Mouse (Mus musculus) forebrain, embryonic 11.5 days (tissue): ENCODE results near the gene Krtap1-3. TPM values are rescaled to one million over a fixed set of nuclear protein-coding genes. Genes with fewer than 3 reads are reported as not detected.

Experiments
- ATAC-seq: fragments of 200-750 bp; cut with Nextera tagmentation; replicated peaks from 2 replicates; pipeline ENCODE4 v1.8.0; 2017; ENCODE audit warnings: moderate TSS enrichment; ENCODE audit not compliant: low FRiP score
- DNase-seq: peaks from one replicate; pipeline ENCODE4 v3.0.0-alpha.2; 2017; ENCODE audit warnings: low spot score
- H3K27ac ChIP-seq: fragments of 300-500 bp; sonication (generic); 2 replicates; pipeline ENCODE4 v1.5.1; 2014; ENCODE audit warnings: low read depth, low read length
- H3K27me3 ChIP-seq: fragments of 300-500 bp; sonication (generic); 2 replicates; pipeline ENCODE4 v1.6.1; 2014; ENCODE audit warnings: mild to moderate bottlenecking, low read length, mixed read lengths; ENCODE audit not compliant: control insufficient read depth, insufficient read depth
- H3K36me3 ChIP-seq: fragments of 300-500 bp; sonication (generic); 2 replicates; pipeline ENCODE4 v1.6.1; 2014; ENCODE audit warnings: mild to moderate bottlenecking, low read length, moderate library complexity, mixed read lengths; ENCODE audit not compliant: control insufficient read depth, insufficient read depth
- H3K4me1 ChIP-seq: fragments of 300-500 bp; sonication (generic); replicated peaks from 2 replicates; pipeline ENCODE4 v1.6.1; 2014; ENCODE audit warnings: low read length, mixed read lengths; ENCODE audit not compliant: control insufficient read depth, insufficient read depth
- H3K4me2 ChIP-seq: fragments of 300-500 bp; sonication (generic); 2 replicates; pipeline ENCODE4 v1.6.1; 2014; ENCODE audit warnings: low read depth, mild to moderate bottlenecking, low read length, moderate library complexity, mixed read lengths; ENCODE audit not compliant: severe bottlenecking
- H3K4me3 ChIP-seq: fragments of 300-500 bp; sonication (generic); 2 replicates; pipeline ENCODE4 v1.5.1; 2014; ENCODE audit warnings: low read depth, low read length
- H3K9ac ChIP-seq: fragments of 300-500 bp; sonication (generic); 2 replicates; pipeline ENCODE4 v1.6.1; 2014; ENCODE audit warnings: low read length
- H3K9me3 ChIP-seq: fragments of 300-500 bp; sonication (generic); 2 replicates; pipeline ENCODE4 v1.6.1; 2016; ENCODE audit warnings: low read length, mixed read lengths; ENCODE audit not compliant: control insufficient read depth
- WGBS: fragments of 180-500 bp; shearing (Covaris S2); extraction: QIAGEN DNeasy Blood & Tissue Kit; methylation state at CpG from one replicate; pipeline ENCODE4 v1.1.7; 2014; 5-methylcytosine and 5-hydroxymethylcytosine counted together
- polyA plus RNA-seq: library from polyadenylated mRNA; unstranded; fragments of >200 nt; fragmentation: Nextera tagmentation; extraction: Ambion mirVana; gene quantifications from 2 replicates; pipeline ENCODE4 v1.2.1, GENCODE M21; 2014

Gene Krtap1-3
- not detected in 2 replicates for polyA plus RNA-seq

DNA sequence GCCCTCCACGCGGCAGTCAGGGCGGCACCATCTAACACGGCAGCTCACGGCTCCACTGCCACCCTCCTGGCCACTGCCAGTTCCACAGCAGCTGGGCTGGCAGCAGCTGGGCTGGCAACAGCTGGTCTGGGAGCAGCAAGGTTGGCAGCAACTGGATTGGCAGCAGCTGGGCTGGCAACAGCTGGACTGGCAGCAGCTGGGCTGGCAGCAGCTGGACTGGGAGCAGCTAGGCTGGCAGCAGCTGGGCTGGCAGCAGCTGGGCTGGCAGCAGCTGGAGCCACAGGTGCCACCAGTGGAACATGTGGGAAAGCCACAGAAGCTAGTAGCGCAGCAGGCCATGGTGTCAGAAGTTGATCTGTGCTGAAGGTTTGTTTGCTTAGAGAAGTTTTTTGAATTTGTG is at the start of gene Krtap1-3:
Gene Krtap1-3, minus strand, starts transcription at position 359 of the 400 bp plus-strand sequence.
- H3K4me2 ChIP-seq, result no peak within 1 kb of the TSS
- no peak for ATAC-seq
- WGBS, result 87% methylated on average over 6 of the region's 6 CpGs

DNA sequence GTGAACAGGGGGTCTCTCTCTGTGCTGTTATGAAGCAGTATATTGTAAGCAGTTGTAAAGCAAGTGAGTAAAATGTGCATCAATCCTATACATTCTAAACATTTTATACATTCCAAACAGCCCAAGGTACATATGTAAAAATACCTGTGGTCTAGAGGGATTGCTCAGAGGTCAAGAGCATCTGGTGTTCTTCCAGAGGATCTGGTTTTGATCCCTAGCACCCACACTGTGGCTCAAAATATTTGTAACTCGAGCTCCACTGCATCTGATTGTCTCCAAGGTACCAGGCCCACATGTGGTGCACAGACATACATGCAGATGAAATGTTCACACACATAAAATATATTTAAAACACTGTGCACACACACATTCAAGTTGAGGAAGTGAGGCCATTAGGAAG is 49.8 kb upstream of the Krtap1-3 start:
- 53% methylated on average over 1 of the region's 1 CpGs for WGBS
- H3K9ac ChIP-seq, result no peak overlapping the region

More for the DNA sequence above, at the start of gene Krtap1-3:
- DNase-seq, result no peak
- Histone ChIP-seq H3K9me3 (no peaks in the 10 kb centered on the region), H3K9ac (no peak within 1 kb of the TSS), H3K4me1 (no peaks in the 10 kb centered on the region), H3K27ac (no peak within 1 kb of the TSS), H3K36me3 (no peaks in the 10 kb centered on the region), H3K4me3 (no peak within 1 kb of the TSS), H3K27me3 (no peaks in the 10 kb centered on the region)

DNA sequence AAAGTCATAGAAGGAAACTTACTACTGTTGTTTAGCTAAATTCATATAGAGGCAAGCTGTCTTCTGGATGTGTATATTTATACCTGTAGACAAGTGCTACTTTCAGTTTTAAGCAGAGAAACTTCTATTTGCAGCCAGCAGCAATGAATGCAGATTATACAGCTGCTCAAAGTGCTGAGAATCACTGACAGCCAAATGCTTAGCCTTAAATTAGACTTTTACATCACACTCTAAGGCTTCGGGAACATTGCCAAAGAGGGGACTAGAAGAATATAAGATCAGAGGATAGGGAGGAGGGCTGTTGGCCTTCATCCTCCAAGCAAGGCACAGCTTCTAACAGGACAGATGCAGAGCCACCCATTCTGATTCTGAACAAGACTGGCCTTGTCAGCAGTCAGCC is 45.9 kb upstream of the Krtap1-3 start:
- no peaks in the 10 kb centered on the region for H3K27me3 ChIP-seq
- H3K27ac ChIP-seq, result no peak overlapping the region
- H3K4me1 ChIP-seq, result no peaks in the 10 kb centered on the region
- 73% methylated on average over 1 of the region's 1 CpGs for WGBS
- ATAC-seq (no peak), DNase-seq (no peak)
- H3K9ac ChIP-seq, result no peak overlapping the region
- no peak overlapping the region for H3K4me2 ChIP-seq
- H3K36me3 ChIP-seq, result no peaks in the 10 kb centered on the region
- no peaks in the 10 kb centered on the region for H3K9me3 ChIP-seq
- no peak overlapping the region for H3K4me3 ChIP-seq

More for the DNA sequence above, 49.8 kb upstream of the Krtap1-3 start:
- no peaks in the 10 kb centered on the region for H3K4me1 ChIP-seq
- H3K36me3 ChIP-seq, result no peaks in the 10 kb centered on the region
- no peak overlapping the region for H3K4me3 ChIP-seq
- H3K4me2 ChIP-seq, result no peak overlapping the region
- no peaks in the 10 kb centered on the region for H3K27me3 ChIP-seq
- no peak for ATAC-seq
- no peak overlapping the region for H3K27ac ChIP-seq
- DNase-seq, result no peak
- H3K9me3 ChIP-seq, result no peaks in the 10 kb centered on the region

DNA sequence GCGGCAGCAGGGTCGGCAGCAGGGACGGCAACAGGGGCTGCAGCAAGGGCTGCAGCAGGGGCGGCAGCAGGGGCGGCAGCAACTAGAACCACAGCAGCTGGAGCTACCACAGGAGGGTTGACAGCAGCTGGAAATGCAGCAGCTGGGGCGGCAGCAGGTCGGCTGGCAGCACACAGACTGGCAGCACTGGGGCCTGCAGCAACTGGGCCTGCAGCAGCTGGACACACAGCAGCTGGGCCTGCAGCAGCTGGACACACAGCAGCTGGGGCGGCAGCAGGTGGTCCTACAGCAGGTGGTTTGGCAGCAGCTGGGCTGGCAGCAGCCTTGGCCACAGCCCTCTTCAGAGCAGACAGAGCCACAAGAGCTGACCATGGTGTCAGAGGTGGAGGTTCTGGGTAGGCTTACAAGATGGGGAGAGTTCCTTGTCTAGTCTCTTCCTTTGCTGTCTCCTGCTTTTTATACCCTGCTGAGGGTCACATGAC is 43.6 kb upstream of the Krtap1-3 start, which contains the start of gene Krtap4-2:
Gene Krtap4-2, minus strand, starts transcription at position 432 of the 482 bp plus-strand sequence.
- DNase-seq (no peak), ATAC-seq (no peak)
- no peaks in the 10 kb centered on the region for H3K4me1 ChIP-seq
- H3K9ac ChIP-seq, result no peak within 1 kb of the TSS
- no peak within 1 kb of the TSS for H3K4me3 ChIP-seq
- WGBS, result 30% methylated on average over 7 of the region's 8 CpGs
- H3K36me3 ChIP-seq, result no peaks in the 10 kb centered on the region
- H3K27me3 ChIP-seq, result no peaks in the 10 kb centered on the region
- no peak within 1 kb of the TSS for H3K27ac ChIP-seq
- no peak within 1 kb of the TSS for H3K4me2 ChIP-seq
- H3K9me3 ChIP-seq, result no peaks in the 10 kb centered on the region

DNA sequence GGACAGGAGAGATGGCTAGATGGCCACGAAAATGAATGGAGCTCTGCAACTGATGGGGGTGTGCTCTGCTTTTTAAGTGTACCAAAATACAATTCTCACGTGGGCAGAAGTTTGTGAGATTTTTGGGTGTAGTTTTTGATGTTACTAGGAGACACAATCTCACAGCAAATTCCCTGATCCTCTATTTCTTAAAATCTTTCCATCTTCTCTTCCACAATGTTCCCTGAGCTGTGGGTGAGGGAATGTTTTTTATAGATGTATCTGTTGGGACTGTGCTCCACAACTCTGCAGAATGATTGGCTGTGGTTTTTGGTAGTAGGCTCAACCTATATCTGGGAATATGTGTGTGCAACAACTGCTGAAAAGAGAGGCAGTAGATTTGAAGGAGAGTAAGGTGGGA is 42.2 kb upstream of the Krtap1-3 start:
- Histone ChIP-seq H3K36me3 (no peaks in the 10 kb centered on the region), H3K4me3 (no peak overlapping the region), H3K27me3 (no peaks in the 10 kb centered on the region), H3K4me1 (no peaks in the 10 kb centered on the region), H3K4me2 (no peak overlapping the region), H3K9me3 (no peaks in the 10 kb centered on the region), H3K27ac (no peak overlapping the region), H3K9ac (no peak overlapping the region)
- DNase-seq (no peak), ATAC-seq (no peak)
- WGBS, result 74% methylated on average over 2 of the region's 2 CpGs

- no peak overlapping the region for H3K27ac ChIP-seq
- H3K9me3 ChIP-seq, result no peaks in the 10 kb centered on the region
- H3K4me2 ChIP-seq, result no peak overlapping the region
- 75% methylated on average over 3 of the region's 3 CpGs for WGBS
- H3K9ac ChIP-seq, result no peak overlapping the region
- no peak overlapping the region for H3K4me3 ChIP-seq
- no peaks in the 10 kb centered on the region for H3K36me3 ChIP-seq
- no peak for ATAC-seq
- no peaks in the 10 kb centered on the region for H3K27me3 ChIP-seq
- no peaks in the 10 kb centered on the region for H3K4me1 ChIP-seq
- DNase-seq, result no peak
These were observed 39.8 kb upstream of the Krtap1-3 start for GRCm38 (mm10) chr11:99630890-99631289.

- Histone ChIP-seq H3K27ac (no peak within 1 kb of the TSS), H3K4me3 (no peak within 1 kb of the TSS), H3K4me2 (no peak within 1 kb of the TSS), H3K9me3 (no peaks in the 10 kb centered on the region), H3K27me3 (no peaks in the 10 kb centered on the region), H3K4me1 (no peaks in the 10 kb centered on the region), H3K9ac (no peak within 1 kb of the TSS), H3K36me3 (no peaks in the 10 kb centered on the region)
- DNase-seq, result no peak
- 82% methylated on average over 4 of the region's 4 CpGs for WGBS
- no peak for ATAC-seq
These were observed 37.0 kb upstream of the Krtap1-3 start, which contains the start of gene Krtap4-1 for GRCm38 (mm10) chr11:99628138-99628537. Krtap4-1 (minus strand) TSS chr11:99628238.

GRCm38 (mm10) chr11:99620335-99620734 is 29.2 kb upstream of the Krtap1-3 start, which contains the start of gene Gm11562:
Gm11562 (minus strand) TSS chr11:99620435.
- H3K4me2 ChIP-seq, result no peak within 1 kb of the TSS
- DNase-seq (no peak), ATAC-seq (no peak)
- 89% methylated on average over 2 of the region's 2 CpGs for WGBS
- no peak within 1 kb of the TSS for H3K4me3 ChIP-seq
- no peak within 1 kb of the TSS for H3K9ac ChIP-seq
- no peaks in the 10 kb centered on the region for H3K9me3 ChIP-seq
- no peak within 1 kb of the TSS for H3K27ac ChIP-seq
- H3K36me3 ChIP-seq, result no peaks in the 10 kb centered on the region
- no peaks in the 10 kb centered on the region for H3K4me1 ChIP-seq
- no peaks in the 10 kb centered on the region for H3K27me3 ChIP-seq

GRCm38 (mm10) chr11:99614796-99615363 is 23.7 kb upstream of the Krtap1-3 start, which contains the start of gene Krtap2-4:
Krtap2-4 (minus strand) TSS chr11:99614846.
- no peak within 1 kb of the TSS for H3K27ac ChIP-seq
- ATAC-seq (no peak), DNase-seq (no peak)
- H3K4me3 ChIP-seq, result no peak within 1 kb of the TSS
- no peaks in the 10 kb centered on the region for H3K27me3 ChIP-seq
- H3K4me2 ChIP-seq, result no peak within 1 kb of the TSS
- no peaks in the 10 kb centered on the region for H3K4me1 ChIP-seq
- no peaks in the 10 kb centered on the region for H3K9me3 ChIP-seq
- H3K9ac ChIP-seq, result no peak within 1 kb of the TSS
- H3K36me3 ChIP-seq, result no peaks in the 10 kb centered on the region
- 72% methylated on average over 3 of the region's 3 CpGs for WGBS
